Mouse (Mus musculus): ENCODE measurements at regions not wholly inside any gene's neighbourhood (a gene's known extent, or its start where the extent isn't known, plus 50 kb on each side); places are given as distances from the start of the nearest gene placed in this dataset.

DNA sequence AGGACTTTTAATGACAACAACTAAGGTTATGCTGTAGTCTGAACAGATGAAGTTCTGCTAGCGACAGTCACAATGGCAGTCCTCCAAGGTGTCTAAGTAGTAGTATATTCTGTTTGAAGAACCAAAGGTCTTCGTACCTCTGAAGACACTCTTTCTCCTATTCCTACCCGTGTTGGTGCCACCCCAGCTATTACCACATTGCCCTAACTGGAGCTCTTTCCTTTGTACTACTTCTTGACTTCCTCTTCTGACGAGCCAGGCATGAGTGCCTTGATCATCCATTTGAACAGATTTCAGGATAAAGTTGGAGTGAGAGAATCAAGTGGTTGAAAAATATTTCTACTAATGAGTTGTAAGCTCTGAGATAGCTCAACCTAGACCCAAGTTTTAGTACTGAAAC lies 72.4 kb upstream of the Pam start:
- Histone ChIP-seq H3K9ac (no peak overlapping the region), H3K9me3 (no peaks in the 10 kb centered on the region), H3K4me2 (no peak overlapping the region), H3K4me1 (no peaks in the 10 kb centered on the region), H3K27me3 (no peaks in the 10 kb centered on the region), H3K4me3 (no peak overlapping the region), H3K27ac (no peak overlapping the region), H3K36me3 (no peaks in the 10 kb centered on the region)
- WGBS = 87% methylated on average over 4 of the region's 4 CpGs
- no peak for ATAC-seq (ENCODE audit: insufficient number of reproducible peaks, insufficient read depth, low FRiP score, low TSS enrichment, low read depth)

DNA sequence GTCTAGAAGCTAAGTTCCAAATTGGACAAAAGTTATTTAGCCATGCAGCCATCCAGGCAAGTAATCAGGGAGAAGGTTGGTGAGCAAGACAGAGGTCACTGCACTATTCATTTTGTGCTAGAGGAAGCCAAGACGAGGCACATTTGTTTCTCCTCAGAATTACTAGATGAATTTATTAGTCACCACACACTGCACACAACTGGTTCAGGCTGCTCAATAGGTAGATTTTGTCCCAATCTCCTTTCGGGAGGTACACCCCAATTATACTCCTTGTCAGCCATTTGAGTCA lies 67.1 kb upstream of the Pam start:
- Histone ChIP-seq H3K4me2 (no peak overlapping the region), H3K9ac (no peak overlapping the region), H3K36me3 (no peaks in the 10 kb centered on the region), H3K4me1 (0 out of 2 replicates have a peak, but pooled peaks cover 3% of the 10 kb centered on the region), H3K9me3 (no peaks in the 10 kb centered on the region), H3K4me3 (no peak overlapping the region), H3K27ac (no peak overlapping the region), H3K27me3 (no peaks in the 10 kb centered on the region)
- no peak for ATAC-seq (ENCODE audit: insufficient number of reproducible peaks, insufficient read depth, low FRiP score, low TSS enrichment, low read depth)
- WGBS = 65% methylated on average over 2 of the region's 2 CpGs

DNA sequence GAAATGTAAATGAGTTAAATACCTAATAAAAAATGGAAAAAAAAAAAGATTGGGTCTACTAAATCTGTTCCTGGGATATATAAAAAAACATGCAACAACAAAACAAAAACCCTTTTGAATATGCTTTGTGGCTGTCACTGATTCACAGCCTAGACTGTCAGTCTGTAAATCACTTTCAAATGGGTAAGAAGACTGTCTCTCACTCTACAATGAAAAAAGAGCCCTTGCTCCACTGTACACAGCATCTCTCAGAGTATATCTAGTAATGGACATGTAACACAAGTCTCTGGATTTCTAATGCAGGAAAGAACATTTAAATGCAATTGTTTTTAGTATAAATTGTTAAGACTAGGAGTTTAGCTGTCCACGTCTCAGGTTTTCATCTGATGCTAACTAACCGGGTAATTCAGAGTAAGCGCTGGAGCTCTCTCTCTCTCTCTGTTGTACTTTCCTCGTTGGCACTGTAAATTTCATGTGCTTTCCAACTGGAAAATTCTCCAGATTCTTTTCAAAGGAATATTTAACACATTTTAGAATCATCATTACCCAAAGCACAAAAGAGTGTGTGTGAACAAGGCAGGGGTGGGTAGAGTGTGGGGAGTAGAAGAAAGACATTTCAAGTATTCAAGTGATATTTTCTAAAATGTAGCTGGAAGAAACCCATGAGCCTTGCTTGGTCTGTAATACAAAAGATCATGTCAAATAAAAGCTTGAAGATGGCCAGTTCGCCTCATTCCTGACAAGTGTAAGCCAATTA lies 66.6 kb upstream of the Pam start:
- Histone ChIP-seq H3K27me3 (no peaks in the 10 kb centered on the region), H3K9me3 (no peaks in the 10 kb centered on the region), H3K4me2 (no peak overlapping the region), H3K27ac (no peak overlapping the region), H3K9ac (no peak overlapping the region), H3K4me1 (0 out of 2 replicates have a peak, but pooled peaks cover 3% of the 10 kb centered on the region), H3K36me3 (no peaks in the 10 kb centered on the region), H3K4me3 (no peak overlapping the region)
- 66% methylated on average over 5 of the region's 5 CpGs for WGBS
- no peak for ATAC-seq (ENCODE audit: insufficient number of reproducible peaks, insufficient read depth, low FRiP score, low TSS enrichment, low read depth)

DNA sequence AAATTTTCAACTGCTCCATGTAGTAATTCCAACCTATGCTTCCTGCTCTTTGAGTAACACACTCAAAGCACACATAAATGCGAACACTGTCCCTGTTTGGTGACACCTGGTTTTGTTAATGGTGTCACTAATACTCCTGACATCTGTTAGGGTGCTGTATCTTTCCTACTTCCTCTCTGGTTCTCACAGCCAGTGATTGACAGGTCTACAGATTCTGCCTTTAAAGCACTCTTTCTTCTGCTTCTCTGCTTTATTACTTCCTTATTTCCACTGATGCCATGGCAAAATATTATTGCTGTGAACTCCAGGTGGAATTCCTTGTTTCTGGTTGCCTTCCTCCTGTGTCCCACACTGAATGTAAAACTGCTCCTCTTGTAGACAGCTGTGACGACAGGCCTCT lies 63.5 kb upstream of the Pam start:
- 61% methylated on average over 2 of the region's 2 CpGs for WGBS
- Histone ChIP-seq H3K4me3 (no peak overlapping the region), H3K36me3 (no peaks in the 10 kb centered on the region), H3K9me3 (no peaks in the 10 kb centered on the region), H3K9ac (no peak overlapping the region), H3K4me1 (0 out of 2 replicates have a peak, but pooled peaks cover 3% of the 10 kb centered on the region), H3K27me3 (no peaks in the 10 kb centered on the region), H3K4me2 (no peak overlapping the region), H3K27ac (no peak overlapping the region)
- no peak for ATAC-seq (ENCODE audit: insufficient number of reproducible peaks, insufficient read depth, low FRiP score, low TSS enrichment, low read depth)

DNA sequence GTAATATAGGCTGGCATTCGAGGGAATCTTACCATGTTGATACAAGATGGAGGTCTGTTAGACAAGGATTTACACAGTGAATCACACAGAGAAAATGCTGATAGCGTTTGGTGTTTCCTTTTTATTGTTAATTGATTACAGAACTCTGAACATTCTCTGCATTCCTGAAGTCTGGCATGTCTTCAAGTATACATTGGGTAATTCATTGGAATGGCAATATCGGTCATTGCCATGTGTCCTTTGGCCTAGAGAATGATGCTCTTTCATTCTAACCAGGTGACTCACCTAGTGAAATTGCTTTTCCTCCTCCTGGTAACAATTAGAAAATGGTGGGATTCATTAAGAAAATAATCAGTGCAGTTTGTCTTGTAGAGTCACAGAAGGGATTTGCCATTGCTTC lies 51.9 kb upstream of the Pam start:
- no peak overlapping the region for H3K9ac ChIP-seq
- no peaks in the 10 kb centered on the region for H3K27me3 ChIP-seq
- no peak overlapping the region for H3K4me2 ChIP-seq
- H3K36me3 ChIP-seq = no peaks in the 10 kb centered on the region
- 41% methylated on average over 3 of the region's 3 CpGs for WGBS
- no peaks in the 10 kb centered on the region for H3K4me1 ChIP-seq
- no peak overlapping the region for H3K4me3 ChIP-seq
- no peaks in the 10 kb centered on the region for H3K9me3 ChIP-seq
- no peak for ATAC-seq (ENCODE audit: insufficient number of reproducible peaks, insufficient read depth, low FRiP score, low TSS enrichment, low read depth)
- H3K27ac ChIP-seq = no peak overlapping the region

Data from embryonic facial prominence, embryonic 13.5 days (tissue).